Mouse (Mus musculus) spleen, adult 12 weeks (tissue): ENCODE results near the gene Jund.

ENCODE experiments used
- DNase-seq: peaks from one replicate; pipeline ENCODE4 v3.0.0; 2022; ENCODE audit warnings: low spot score

Jund gene

GRCm38 (mm10) chr8:70726721-70727120, 28.0 kb downstream of the Jund start:
- DNase-seq, result no peak

GRCm38 (mm10) chr8:70729808-70730475, 31.2 kb downstream of the Jund start:
- no peak for DNase-seq

- no peak for DNase-seq
These were observed 32.2 kb downstream of the Jund start for GRCm38 (mm10) chr8:70730956-70731355.

GRCm38 (mm10) chr8:70737705-70738104, 39.0 kb downstream of the Jund start:
- DNase-seq, result no peak

GRCm38 (mm10) chr8:70738211-70738610, 39.5 kb downstream of the Jund start:
- DNase-seq, result no peak

DNA sequence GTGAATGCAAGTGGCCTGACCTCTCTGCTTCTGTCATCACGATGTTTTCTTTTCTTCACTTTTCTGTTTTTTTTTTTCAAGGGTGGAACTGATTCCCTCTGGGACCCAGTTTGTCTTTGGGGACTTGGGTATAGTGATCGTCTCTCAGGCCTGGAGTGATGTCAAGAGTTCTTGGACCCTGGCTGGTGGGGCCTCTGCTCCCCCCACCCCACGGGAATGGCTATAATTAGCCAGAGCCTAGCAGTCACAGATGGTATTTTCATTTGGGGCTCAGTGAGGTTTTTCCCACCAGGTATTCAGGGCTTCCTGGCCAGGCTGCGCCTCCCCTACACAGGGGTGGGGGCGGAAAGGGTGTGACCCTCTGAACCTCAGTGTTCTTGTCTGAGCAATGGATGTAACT, 42.9 kb downstream of the Jund start:
- DNase-seq, result no peak

DNA sequence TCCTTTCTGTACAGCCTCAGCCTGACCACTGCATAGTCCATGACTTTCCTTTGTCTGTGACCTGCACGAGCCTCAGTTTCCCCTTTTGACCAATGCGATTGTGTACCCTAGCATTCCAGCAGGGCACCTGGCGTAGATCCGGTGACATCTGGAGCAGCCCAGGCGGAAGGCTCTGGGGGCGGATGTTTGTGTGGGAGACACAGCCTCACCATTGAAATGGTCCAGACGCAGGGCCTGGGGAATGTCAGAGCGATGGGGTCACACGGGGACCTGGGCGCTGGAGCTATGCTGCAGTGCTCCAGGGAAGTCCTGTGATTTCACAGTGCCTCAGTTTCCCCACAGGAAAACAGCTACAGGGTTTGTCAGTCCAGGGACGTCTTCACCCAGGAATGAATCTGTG, 43.4 kb downstream of the Jund start:
- no peak for DNase-seq

GRCm38 (mm10) chr8:70742981-70743655, 44.4 kb downstream of the Jund start:
- DNase-seq, result no peak

- no peak for DNase-seq
These were observed 45.2 kb downstream of the Jund start for GRCm38 (mm10) chr8:70743656-70744590.

DNA sequence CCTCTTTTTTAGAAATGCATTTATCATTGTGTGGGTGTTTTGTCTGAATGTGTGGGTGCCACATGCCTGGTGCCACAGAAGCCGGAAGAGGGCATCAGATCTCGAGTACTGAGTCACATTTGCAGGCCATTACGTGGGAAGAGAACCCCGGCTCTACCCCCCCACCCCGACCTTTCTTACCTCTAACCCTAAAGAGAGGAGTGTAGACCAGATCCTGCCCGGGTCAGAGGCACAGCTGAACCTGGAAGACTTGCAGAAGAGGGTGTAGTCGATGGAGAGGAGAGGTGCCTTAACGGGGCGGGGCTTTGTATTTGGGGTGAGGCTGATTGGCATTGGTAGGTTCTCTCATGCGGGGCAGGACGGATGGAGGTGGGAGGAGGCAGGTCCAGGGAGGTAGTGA, 46.1 kb downstream of the Jund start:
- no peak for DNase-seq

- no peak for DNase-seq
These were observed 47.0 kb downstream of the Jund start for GRCm38 (mm10) chr8:70745691-70746220.

GRCm38 (mm10) chr8:70746676-70747075, 47.9 kb downstream of the Jund start:
- no peak for DNase-seq

DNA sequence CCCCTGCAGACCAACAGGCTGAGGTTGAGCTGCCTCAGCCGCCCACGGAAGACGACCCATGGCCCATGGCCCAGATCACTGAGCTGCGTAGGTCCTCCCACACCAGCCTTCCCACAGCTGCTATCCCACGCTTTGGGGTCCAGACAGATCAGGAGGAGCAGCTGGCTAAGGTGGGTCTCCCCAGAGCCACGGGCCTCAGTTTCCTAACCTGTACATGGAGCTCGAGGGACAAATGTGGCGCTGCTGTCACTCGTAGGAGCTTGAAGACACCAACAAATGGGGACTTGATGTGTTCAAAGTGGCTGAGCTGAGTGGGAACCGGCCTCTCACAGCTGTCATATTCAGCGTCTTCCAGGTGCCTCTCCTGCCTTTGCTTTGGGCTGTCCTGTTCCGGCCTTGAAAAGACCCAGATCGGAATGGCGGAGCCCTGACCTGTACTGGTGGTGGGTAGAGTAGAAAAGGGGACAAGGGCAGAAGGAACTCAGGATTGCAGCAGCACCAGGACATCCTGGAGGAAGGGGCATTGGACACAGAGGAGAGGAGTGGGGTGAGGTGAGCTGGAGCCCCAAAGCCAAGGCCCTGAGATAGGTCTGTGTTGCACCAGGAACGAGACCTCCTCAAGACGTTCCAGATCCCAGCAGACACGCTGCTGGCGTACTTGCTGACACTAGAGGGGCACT, 48.6 kb downstream of the Jund start:
- DNase-seq, result no peak

GRCm38 (mm10) chr8:70748246-70749096, 49.7 kb downstream of the Jund start:
- DNase-seq, result no peak

- no peak for DNase-seq
These were observed 50.4 kb downstream of the Jund start for GRCm38 (mm10) chr8:70749097-70749674.
